Mouse (Mus musculus): ENCODE data around the gene Vmn1r118.
"Not testable (repeated sequence)": the region's sequence is repeated elsewhere in the genome, so short reads cannot be mapped to it uniquely, and the experiment has no call there.

GRCm38 (mm10) chr7:20871956-20872355, 40.2 kb downstream of the Vmn1r118 start, which contains the start of gene Vmn1r116:
- TF ChIP-seq GATA1, TAL1 (IDR thresholded peaks at IDR 0.05; ENCODE audit: low read length): not testable (repeated sequence)

Measured in erythroblast, embryonic 14.5 days (primary cell).